Mouse (Mus musculus) midbrain, embryonic 14.5 days (tissue): ENCODE data around the gene Fam89a. TPM values are rescaled to one million over a fixed set of nuclear protein-coding genes. Genes with fewer than 3 reads are reported as not detected.

Experiments used
- ATAC-seq: fragments of 200-750 bp; cut with Nextera tagmentation; 2 replicates; pipeline ENCODE4 v1.8.0; 2017; ENCODE audit warnings: moderate number of reproducible peaks, moderate library complexity; ENCODE audit not compliant: low FRiP score, low TSS enrichment
- DNase-seq: peaks from one replicate; pipeline ENCODE4 v3.0.0-alpha.2; 2015
- H3K27ac ChIP-seq: fragments of 300-500 bp; sonication (generic); replicated peaks from 2 replicates; pipeline ENCODE4 v1.5.1; 2014; ENCODE audit warnings: mild to moderate bottlenecking, low read depth, low read length, moderate library complexity
- H3K27me3 ChIP-seq: fragments of 300-500 bp; sonication (generic); 2 replicates; pipeline ENCODE4 v1.6.1; 2014; ENCODE audit warnings: low read length, control low read depth, mixed read lengths; ENCODE audit not compliant: control insufficient read depth, insufficient read depth
- H3K36me3 ChIP-seq: fragments of 300-500 bp; sonication (generic); 2 replicates; pipeline ENCODE4 v1.6.1; 2014; ENCODE audit warnings: low read length, control low read depth; ENCODE audit not compliant: control insufficient read depth, insufficient read depth
- H3K4me1 ChIP-seq: fragments of 300-500 bp; sonication (generic); 2 replicates; pipeline ENCODE4 v1.6.1; 2014; ENCODE audit warnings: mild to moderate bottlenecking, antibody characterized with exemption, low read length, control low read depth; ENCODE audit not compliant: control insufficient read depth, insufficient read depth
- H3K4me2 ChIP-seq: fragments of 300-500 bp; sonication (generic); 2 replicates; pipeline ENCODE4 v1.6.1; 2014; ENCODE audit warnings: mild to moderate bottlenecking, low read length, moderate library complexity
- H3K4me3 ChIP-seq: fragments of 300-500 bp; sonication (generic); replicated peaks from 2 replicates; pipeline ENCODE4 v1.5.1; 2014; ENCODE audit warnings: low read depth, low read length
- H3K9ac ChIP-seq: fragments of 300-500 bp; sonication (generic); replicated peaks from 2 replicates; pipeline ENCODE4 v1.6.1; 2014; ENCODE audit warnings: mild to moderate bottlenecking, low read length, moderate library complexity
- H3K9me3 ChIP-seq: fragments of 300-500 bp; sonication (generic); 2 replicates; pipeline ENCODE4 v1.6.1; 2016; ENCODE audit warnings: low read length, control low read depth, mixed read lengths; ENCODE audit not compliant: control insufficient read depth
- WGBS: fragments of 180-500 bp; shearing (Covaris S2); extraction: QIAGEN DNeasy Blood & Tissue Kit; methylation state at CpG from one replicate; pipeline ENCODE4 v1.1.7; 2014; 5-methylcytosine and 5-hydroxymethylcytosine counted together
- polyA plus RNA-seq: library from polyadenylated mRNA; unstranded; fragments of >200 nt; fragmentation: Nextera tagmentation; extraction: Ambion mirVana; gene quantifications from 2 replicates; pipeline ENCODE4 v1.2.1, GENCODE M21; 2014

Fam89a gene
- polyA plus RNA-seq, 1 experiment from 2014 or later: 0.21 TPM

DNA sequence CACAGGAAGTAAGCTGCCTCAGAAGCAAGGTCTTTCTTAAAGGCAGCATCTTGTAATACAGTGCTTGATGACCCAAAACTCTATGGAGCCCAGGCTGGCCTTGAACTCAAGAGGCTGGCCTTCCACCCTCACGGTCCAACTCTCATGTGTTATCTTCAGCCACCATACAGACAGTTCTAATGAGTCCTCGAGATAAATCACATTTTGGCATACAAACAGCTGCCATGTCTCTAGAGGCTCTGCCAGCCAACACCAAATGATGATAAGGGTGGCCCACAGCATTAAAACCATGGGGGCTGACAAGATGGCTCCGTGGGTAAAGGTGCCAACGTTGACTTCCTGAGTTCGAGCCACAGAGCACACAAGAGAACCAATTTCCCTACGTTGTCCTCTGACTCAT is 38.4 kb downstream of the Fam89a start:
- Histone ChIP-seq H3K9me3 (no peaks in the 10 kb centered on the region), H3K27me3 (no peaks in the 10 kb centered on the region), H3K36me3 (peaks cover 51% of the 10 kb centered on the region), H3K4me3 (no peak overlapping the region), H3K9ac (no peak overlapping the region), H3K4me2 (no peak overlapping the region), H3K27ac (no peak overlapping the region), H3K4me1 (no peaks in the 10 kb centered on the region)
- 94% methylated on average over 6 of the region's 6 CpGs for WGBS
- no peak for ATAC-seq
- no peak for DNase-seq

DNA sequence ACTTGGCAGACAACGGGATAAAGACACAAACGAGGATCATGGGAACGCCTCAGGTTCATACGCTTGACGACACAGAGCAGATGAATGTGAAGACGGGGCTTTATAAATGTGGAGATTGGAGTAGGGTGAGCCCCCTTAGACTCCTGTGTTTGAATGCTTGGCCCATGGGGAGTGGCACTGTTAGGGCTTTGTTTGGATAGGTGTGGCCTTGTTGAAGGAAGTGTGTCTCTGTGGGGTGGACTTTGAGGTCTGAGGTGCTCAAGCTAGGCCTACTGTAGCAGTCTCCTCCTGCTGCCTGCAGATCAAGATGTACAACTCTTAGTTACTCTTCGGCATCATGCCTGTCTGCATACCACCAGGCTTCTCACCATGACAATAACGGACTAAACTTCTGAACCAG is 45.8 kb downstream of the Fam89a start:
- H3K27ac ChIP-seq: no peak overlapping the region
- H3K4me1 ChIP-seq: no peaks in the 10 kb centered on the region
- no peaks in the 10 kb centered on the region for H3K27me3 ChIP-seq
- no peak for DNase-seq
- H3K4me2 ChIP-seq: no peak overlapping the region
- H3K36me3 ChIP-seq: peaks cover 65% of the 10 kb centered on the region
- ATAC-seq: no peak
- no peaks in the 10 kb centered on the region for H3K9me3 ChIP-seq
- 96% methylated on average over 8 of the region's 8 CpGs for WGBS
- H3K9ac ChIP-seq: no peak overlapping the region
- H3K4me3 ChIP-seq: no peak overlapping the region

GRCm38 (mm10) chr8:124704376-124704775 is 47.3 kb downstream of the Fam89a start:
- Histone ChIP-seq H3K27ac (no peak overlapping the region), H3K4me3 (no peak overlapping the region), H3K4me1 (no peaks in the 10 kb centered on the region), H3K27me3 (no peaks in the 10 kb centered on the region), H3K9ac (no peak overlapping the region), H3K4me2 (no peak overlapping the region), H3K9me3 (no peaks in the 10 kb centered on the region), H3K36me3 (peaks cover 70% of the 10 kb centered on the region)
- DNase-seq: no peak
- 92% methylated on average over 4 of the region's 4 CpGs for WGBS
- ATAC-seq: no peak

GRCm38 (mm10) chr8:124703526-124703925 is 48.1 kb downstream of the Fam89a start:
- no peak for DNase-seq

GRCm38 (mm10) chr8:124702183-124702582 is 49.4 kb downstream of the Fam89a start:
- Histone ChIP-seq H3K9me3 (no peaks in the 10 kb centered on the region), H3K27ac (no peak overlapping the region), H3K4me1 (no peaks in the 10 kb centered on the region), H3K4me2 (no peak overlapping the region), H3K9ac (no peak overlapping the region), H3K36me3 (peaks cover 71% of the 10 kb centered on the region), H3K4me3 (no peak overlapping the region), H3K27me3 (no peaks in the 10 kb centered on the region)
- DNase-seq: no peak
- no peak for ATAC-seq
- WGBS: 87% methylated on average over 3 of the region's 3 CpGs

More at GRCm38 (mm10) chr8:124703526-124703925, 48.1 kb downstream of the Fam89a start:
- Histone ChIP-seq H3K4me1 (no peaks in the 10 kb centered on the region), H3K4me3 (no peak overlapping the region), H3K36me3 (peaks cover 68% of the 10 kb centered on the region), H3K27me3 (no peaks in the 10 kb centered on the region), H3K27ac (no peak overlapping the region), H3K4me2 (no peak overlapping the region), H3K9me3 (no peaks in the 10 kb centered on the region), H3K9ac (no peak overlapping the region)
- 92% methylated on average over 4 of the region's 4 CpGs for WGBS
- ATAC-seq: no peak

GRCm38 (mm10) chr8:124701023-124701422 is 50.6 kb downstream of the Fam89a start:
- Histone ChIP-seq H3K9ac (no peak overlapping the region), H3K4me1 (no peaks in the 10 kb centered on the region), H3K27me3 (no peaks in the 10 kb centered on the region), H3K36me3 (peaks cover 65% of the 10 kb centered on the region), H3K4me3 (no peak overlapping the region), H3K4me2 (no peak overlapping the region), H3K9me3 (no peaks in the 10 kb centered on the region), H3K27ac (no peak overlapping the region)
- 93% methylated on average over 9 of the region's 9 CpGs for WGBS
- no peak for ATAC-seq
- DNase-seq: no peak

DNA sequence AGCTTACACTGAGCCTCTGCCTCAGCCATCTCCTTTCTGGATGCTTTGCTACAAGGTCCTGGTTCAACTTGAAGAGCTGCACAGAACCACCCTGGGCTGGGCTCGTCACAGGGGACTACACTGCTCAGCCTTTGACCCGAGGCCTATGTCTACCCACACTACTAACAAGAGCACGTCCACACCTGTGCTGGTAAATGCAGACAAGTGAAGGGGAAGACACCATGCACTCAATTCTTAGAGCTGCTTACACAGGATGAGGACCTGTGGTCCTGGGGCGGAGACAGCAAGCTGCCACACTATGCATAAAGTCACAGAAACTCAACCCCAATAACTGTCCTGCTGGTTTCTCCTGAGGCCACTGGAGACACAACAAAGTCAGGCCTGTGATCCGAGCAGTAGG is 51.4 kb downstream of the Fam89a start:
- no peak for ATAC-seq
- WGBS: 95% methylated on average over 5 of the region's 5 CpGs

DNA sequence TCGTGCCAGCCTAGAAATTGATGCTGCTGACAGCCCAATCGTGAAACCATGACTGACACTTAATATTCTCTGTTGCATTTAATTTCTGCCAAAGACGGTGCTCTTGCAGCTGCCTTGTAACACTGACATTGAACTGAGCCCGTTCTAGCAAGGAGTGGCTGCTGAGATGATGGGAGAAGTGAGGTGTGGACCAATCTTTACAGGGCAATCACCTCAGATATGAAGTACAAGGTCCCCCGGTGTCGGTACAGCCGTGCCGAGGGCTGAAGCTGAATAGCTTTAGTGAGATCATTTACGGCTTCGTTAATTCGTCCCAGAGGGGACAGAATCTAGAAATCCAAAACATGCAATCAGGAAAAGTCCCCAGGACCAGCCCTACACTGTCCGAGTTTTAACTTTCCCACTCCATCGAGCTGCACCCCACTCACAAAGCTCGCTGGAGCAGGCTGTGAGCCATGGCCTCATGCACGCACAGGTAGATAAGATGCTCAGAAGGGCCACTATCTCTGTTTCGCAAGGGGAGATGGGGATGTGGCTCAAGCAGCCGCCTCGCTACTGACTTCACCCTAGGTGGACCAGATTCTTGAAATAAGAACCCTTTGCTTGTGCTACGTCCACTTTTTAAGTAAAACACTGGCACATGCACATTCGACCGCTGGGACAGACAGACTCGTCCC is 56.1 kb downstream of the Fam89a start:
- no peaks in the 10 kb centered on the region for H3K4me1 ChIP-seq
- H3K9ac ChIP-seq: no peak overlapping the region
- DNase-seq (no peak), ATAC-seq (no peak)
- H3K4me2 ChIP-seq: no peak overlapping the region
- H3K4me3 ChIP-seq: no peak overlapping the region
- H3K27me3 ChIP-seq: no peaks in the 10 kb centered on the region
- WGBS: 94% methylated on average over 22 of the region's 22 CpGs
- H3K27ac ChIP-seq: no peak overlapping the region
- H3K36me3 ChIP-seq: peaks cover 71% of the 10 kb centered on the region
- no peaks in the 10 kb centered on the region for H3K9me3 ChIP-seq

More for the DNA sequence above, 51.4 kb downstream of the Fam89a start:
- Histone ChIP-seq H3K9me3 (no peaks in the 10 kb centered on the region), H3K9ac (no peak overlapping the region), H3K27ac (no peak overlapping the region), H3K27me3 (no peaks in the 10 kb centered on the region), H3K4me2 (no peak overlapping the region), H3K4me1 (no peaks in the 10 kb centered on the region), H3K36me3 (peaks cover 65% of the 10 kb centered on the region), H3K4me3 (no peak overlapping the region)
- no peak for DNase-seq

GRCm38 (mm10) chr8:124691706-124692105 is 59.9 kb downstream of the Fam89a start:
- no peak overlapping the region for H3K27ac ChIP-seq
- no peak overlapping the region for H3K9ac ChIP-seq
- no peak overlapping the region for H3K4me3 ChIP-seq
- ATAC-seq (no peak), DNase-seq (no peak)
- WGBS: 94% methylated on average over 4 of the region's 4 CpGs
- no peaks in the 10 kb centered on the region for H3K27me3 ChIP-seq
- no peak overlapping the region for H3K4me2 ChIP-seq
- H3K9me3 ChIP-seq: no peaks in the 10 kb centered on the region
- no peaks in the 10 kb centered on the region for H3K4me1 ChIP-seq
- peaks cover 68% of the 10 kb centered on the region for H3K36me3 ChIP-seq
